Mouse (Mus musculus) adrenal gland, postnatal 14 days (tissue): ENCODE results near the gene Cds1. TPM values are rescaled to one million over a fixed set of nuclear protein-coding genes. Genes with fewer than 3 reads are reported as not detected.

ENCODE experiments used
- DNase-seq: peaks from one replicate; pipeline ENCODE4 v3.0.0; 2021; ENCODE audit warnings: mixed read lengths
- long read RNA-seq, 2 experiments: library from polyadenylated mRNA; stranded (forward); transcript quantifications; one replicate each; pipeline ENCODE4 v2.0.0; 2021
- total RNA-seq: library from RNA; stranded (reverse); gene quantifications from 2 replicates; pipeline ENCODE4 v1.2.3, GENCODE M21; 2021

Cds1 gene
- 10.1 and 11.0 TPM in 2 replicates for total RNA-seq
- long read RNA-seq, experiment 1, transcript Cds1-201 (13 exons, 3,924 nt) = major isoform, 9 of 18 reads
- long read RNA-seq, experiment 1, partial matches to known transcripts = 1 of 18 reads
- long read RNA-seq, experiment 1, other reads (novel, unspliced or antisense) = 8 of 18 reads
- long read RNA-seq, experiment 2, partial matches to known transcripts = 0 of 18 reads
- long read RNA-seq, experiment 2, other reads (novel, unspliced or antisense) = 15 of 18 reads

GRCm38 (mm10) chr5:101764554-101765347, at the start of gene Cds1:
Gene Cds1 (plus strand): TSS chr5:101765130.
- peak; percentile 87 for DNase-seq

GRCm38 (mm10) chr5:101724216-101724615, 40.7 kb upstream of the Cds1 start:
- DNase-seq = no peak

GRCm38 (mm10) chr5:101724756-101725155, 40.2 kb upstream of the Cds1 start:
- DNase-seq = no peak

- no peak for DNase-seq
These were observed 39.2 kb upstream of the Cds1 start for GRCm38 (mm10) chr5:101725703-101726102.

- DNase-seq = no peak
These were observed 38.6 kb upstream of the Cds1 start for GRCm38 (mm10) chr5:101726371-101726770.

- DNase-seq = no peak
These were observed 36.5 kb upstream of the Cds1 start for GRCm38 (mm10) chr5:101728304-101728905.

GRCm38 (mm10) chr5:101737341-101737740, 27.6 kb upstream of the Cds1 start:
- no peak for DNase-seq

- no peak for DNase-seq
These were observed 24.3 kb upstream of the Cds1 start for GRCm38 (mm10) chr5:101740471-101741223.

- DNase-seq = no peak
These were observed 23.7 kb upstream of the Cds1 start for GRCm38 (mm10) chr5:101741224-101741591.

GRCm38 (mm10) chr5:101742014-101742413, 22.9 kb upstream of the Cds1 start:
- DNase-seq = peak; percentile 64

- no peak for DNase-seq
These were observed 22.5 kb upstream of the Cds1 start for GRCm38 (mm10) chr5:101742425-101742824.

- DNase-seq = no peak
These were observed 20.0 kb upstream of the Cds1 start for GRCm38 (mm10) chr5:101744886-101745285.

- DNase-seq = no peak
These were observed 11.2 kb upstream of the Cds1 start for GRCm38 (mm10) chr5:101753680-101754079.

- DNase-seq = no peak
These were observed 7.3 kb upstream of the Cds1 start for GRCm38 (mm10) chr5:101757669-101758068.

GRCm38 (mm10) chr5:101761685-101762084, 3.2 kb upstream of the Cds1 start:
- no peak for DNase-seq

- no peak for DNase-seq
These were observed 1.4 kb upstream of the Cds1 start for GRCm38 (mm10) chr5:101763571-101763970.

GRCm38 (mm10) chr5:101765390-101765901, 516 bp downstream of the Cds1 start:
- peak; percentile 51 for DNase-seq

GRCm38 (mm10) chr5:101766248-101766647, 1.3 kb downstream of the Cds1 start:
- peak; percentile 14 for DNase-seq

GRCm38 (mm10) chr5:101767086-101767485, 2.2 kb downstream of the Cds1 start:
- DNase-seq = no peak

- DNase-seq = no peak
These were observed 2.6 kb downstream of the Cds1 start for GRCm38 (mm10) chr5:101767486-101767885.

GRCm38 (mm10) chr5:101768558-101768957, 3.6 kb downstream of the Cds1 start:
- no peak for DNase-seq

GRCm38 (mm10) chr5:101772621-101773020, 7.7 kb downstream of the Cds1 start:
- DNase-seq = peak; percentile 31
